Mouse (Mus musculus): ENCODE measurements around the gene Jtb. TPM values are rescaled to one million over a fixed set of nuclear protein-coding genes. Genes with fewer than 3 reads are reported as not detected.

Gene Jtb
- polyA plus RNA-seq, 1 experiment: 60.7 TPM

DNA sequence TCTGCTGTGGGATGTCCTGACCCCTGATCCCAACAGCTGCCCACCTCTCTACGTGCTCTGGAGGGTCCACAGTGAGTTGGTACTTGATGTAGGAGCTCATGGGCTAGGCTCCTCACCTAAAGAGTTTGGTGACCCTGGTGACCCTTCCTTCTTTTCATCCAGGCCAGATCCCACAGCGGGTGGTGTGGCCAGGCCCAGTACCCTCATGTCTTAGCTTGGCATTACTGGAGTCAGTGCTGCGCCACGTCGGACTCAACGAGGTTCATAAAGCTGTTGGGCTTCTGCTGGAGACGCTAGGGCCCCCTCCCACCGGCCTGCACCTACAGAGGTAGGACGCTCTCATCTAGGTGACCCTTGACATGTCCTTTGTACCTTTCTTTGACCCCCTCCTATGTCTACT is 47.8 kb downstream of the Jtb start:
- Histone ChIP-seq H3K27ac (ENCODE audit: insufficient read depth, low read depth, low read length) (no peak overlapping the region), H3K4me1 (ENCODE audit: control insufficient read depth, insufficient read depth, low read length) (no peaks in the 10 kb centered on the region), H3K4me3 (ENCODE audit: insufficient read depth, low read depth, low read length) (no peak overlapping the region), H3K36me3 (ENCODE audit: control insufficient read depth, insufficient read depth, low read length) (no peaks in the 10 kb centered on the region), H3K27me3 (replicated peaks; ENCODE audit: control insufficient read depth, insufficient read depth, low read length) (no peaks in the 10 kb centered on the region)
- no peak for DNase-seq
- 92% methylated on average over 9 of the region's 9 CpGs for WGBS
- TF ChIP-seq CTCF (conservative IDR thresholded peaks at IDR 0.05; ENCODE audit: insufficient read depth, insufficient read length, low read depth, low read length) (no peak), POLR2A (IDR thresholded peaks at IDR 0.05; ENCODE audit: low read depth, low read length) (no peak)

DNA sequence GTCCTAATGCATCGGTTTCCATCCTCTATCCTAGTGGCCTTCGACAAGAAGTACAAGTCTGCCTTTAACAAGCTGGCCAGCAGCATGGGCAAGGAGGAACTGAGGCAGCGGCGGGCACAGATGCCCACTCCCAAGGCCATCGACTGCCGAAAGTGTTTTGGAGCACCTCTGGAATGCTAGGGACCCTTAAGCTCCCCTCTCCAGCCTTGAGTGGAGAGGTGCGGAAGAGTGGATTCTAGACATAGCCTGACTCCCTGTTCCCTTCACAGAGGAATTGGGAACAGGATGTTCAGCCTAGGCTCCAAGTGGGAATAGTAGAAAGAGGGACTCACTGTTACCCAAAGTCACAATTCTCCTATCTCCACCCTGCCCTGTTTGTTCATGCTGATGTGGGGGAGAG is 48.3 kb downstream of the Jtb start:
- Histone ChIP-seq H3K27me3 (replicated peaks; ENCODE audit: control insufficient read depth, insufficient read depth, low read length) (no peaks in the 10 kb centered on the region), H3K4me1 (ENCODE audit: control insufficient read depth, insufficient read depth, low read length) (no peaks in the 10 kb centered on the region), H3K36me3 (ENCODE audit: control insufficient read depth, insufficient read depth, low read length) (no peaks in the 10 kb centered on the region), H3K4me3 (ENCODE audit: insufficient read depth, low read depth, low read length) (no peak overlapping the region), H3K27ac (ENCODE audit: insufficient read depth, low read depth, low read length) (no peak overlapping the region)
- no peak for DNase-seq
- no peak for TF ChIP-seq POLR2A (IDR thresholded peaks at IDR 0.05; ENCODE audit: low read depth, low read length)
- no peak for TF ChIP-seq CTCF (conservative IDR thresholded peaks at IDR 0.05; ENCODE audit: insufficient read depth, insufficient read length, low read depth, low read length)
- 98% methylated on average over 7 of the region's 7 CpGs for WGBS

- Histone ChIP-seq H3K27me3 (replicated peaks; ENCODE audit: control insufficient read depth, insufficient read depth, low read length) (no peaks in the 10 kb centered on the region), H3K27ac (ENCODE audit: insufficient read depth, low read depth, low read length) (no peak overlapping the region), H3K4me3 (ENCODE audit: insufficient read depth, low read depth, low read length) (no peak overlapping the region), H3K4me1 (ENCODE audit: control insufficient read depth, insufficient read depth, low read length) (no peaks in the 10 kb centered on the region), H3K36me3 (ENCODE audit: control insufficient read depth, insufficient read depth, low read length) (no peaks in the 10 kb centered on the region)
- DNase-seq: no peak
- TF ChIP-seq CTCF (conservative IDR thresholded peaks at IDR 0.05; ENCODE audit: insufficient read depth, insufficient read length, low read depth, low read length) (no peak), POLR2A (IDR thresholded peaks at IDR 0.05; ENCODE audit: low read depth, low read length) (no peak)
- WGBS: 94% methylated on average over 9 of the region's 9 CpGs
Observed at GRCm38 (mm10) chr3:90280708-90281107, 49.3 kb downstream of the Jtb start.

DNA sequence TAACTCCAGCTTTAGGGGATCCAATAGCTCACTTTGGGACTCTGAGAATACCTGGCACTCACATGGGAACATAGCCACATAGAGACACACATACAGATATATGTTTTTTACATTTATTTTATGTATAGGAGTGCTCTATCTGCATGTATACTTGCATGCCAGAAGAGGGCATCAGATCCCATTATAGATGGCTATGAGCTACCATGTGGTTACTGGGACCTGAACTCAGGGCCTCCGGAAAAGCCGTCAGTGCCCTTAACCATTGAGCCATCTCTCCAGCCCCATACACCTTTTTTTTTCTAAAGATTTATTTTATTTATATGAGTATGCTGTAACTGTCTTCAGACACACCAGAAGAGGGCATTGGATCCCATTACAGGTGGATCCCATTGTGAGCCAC is 52.8 kb downstream of the Jtb start:
- Histone ChIP-seq H3K27me3 (replicated peaks; ENCODE audit: control insufficient read depth, insufficient read depth, low read length) (no peaks in the 10 kb centered on the region), H3K4me3 (ENCODE audit: insufficient read depth, low read depth, low read length) (no peak overlapping the region), H3K27ac (ENCODE audit: insufficient read depth, low read depth, low read length) (no peak overlapping the region), H3K4me1 (ENCODE audit: control insufficient read depth, insufficient read depth, low read length) (no peaks in the 10 kb centered on the region), H3K36me3 (ENCODE audit: control insufficient read depth, insufficient read depth, low read length) (no peaks in the 10 kb centered on the region)
- DNase-seq: no peak
- 95% methylated on average over 2 of the region's 2 CpGs for WGBS
- TF ChIP-seq POLR2A (IDR thresholded peaks at IDR 0.05; ENCODE audit: low read depth, low read length): no peak
- TF ChIP-seq CTCF (conservative IDR thresholded peaks at IDR 0.05; ENCODE audit: insufficient read depth, insufficient read length, low read depth, low read length): no peak

Other genes starting within 250 kb of the Jtb start
- 130 and 138 TPM in 2 replicates for gene Hax1, start 232.8 kb upstream of the Jtb start, polyA plus RNA-seq (2012; rRNA removed)
- gene 4933434E20Rik, start 180.0 kb upstream of the Jtb start, polyA plus RNA-seq (2012; rRNA removed): 53.0 and 56.2 TPM in 2 replicates
- 105 and 108 TPM in 2 replicates for gene Ubap2l, start 179.0 kb upstream of the Jtb start, polyA plus RNA-seq (2012; rRNA removed)
- 75.5 and 95.4 TPM in 2 replicates for gene Tpm3, start 158.9 kb upstream of the Jtb start, polyA plus RNA-seq (2012; rRNA removed)
- 0.12 and 0.14 TPM in 2 replicates for gene Nup210l, start 127.5 kb upstream of the Jtb start, polyA plus RNA-seq (2012; rRNA removed)
- gene Rps27, start 17.9 kb upstream of the Jtb start, polyA plus RNA-seq (2012; rRNA removed): 944 and 1,038 TPM in 2 replicates
- gene Rab13, start 17.9 kb upstream of the Jtb start, polyA plus RNA-seq (2012; rRNA removed): 5.0 and 7.7 TPM in 2 replicates
- gene Creb3l4, start 11.9 kb downstream of the Jtb start, polyA plus RNA-seq (2012; rRNA removed): 1.0 and 1.5 TPM in 2 replicates
- gene Slc39a1, start 16.6 kb downstream of the Jtb start, polyA plus RNA-seq (2012; rRNA removed): 71.3 and 74.2 TPM in 2 replicates
- gene Crtc2, start 22.6 kb downstream of the Jtb start, polyA plus RNA-seq (2012; rRNA removed): 48.2 and 57.6 TPM in 2 replicates
- 12.3 and 13.6 TPM in 2 replicates for gene Dennd4b, start 33.6 kb downstream of the Jtb start, polyA plus RNA-seq (2012; rRNA removed)
- gene Gatad2b, start 61.6 kb downstream of the Jtb start, polyA plus RNA-seq (2012; rRNA removed): 18.5 and 18.6 TPM in 2 replicates
- gene Slc27a3, start 158.3 kb downstream of the Jtb start, polyA plus RNA-seq (2012; rRNA removed): 12.9 and 16.2 TPM in 2 replicates
- 22.9 and 23.6 TPM in 2 replicates for gene Ints3, start 202.0 kb downstream of the Jtb start, polyA plus RNA-seq (2012; rRNA removed)
- 51.4 and 55.4 TPM in 2 replicates for gene Npr1, start 234.3 kb downstream of the Jtb start, polyA plus RNA-seq (2012; rRNA removed)
- 19.4 and 22.8 TPM in 2 replicates for gene Ilf2, start 244.5 kb downstream of the Jtb start, polyA plus RNA-seq (2012; rRNA removed)